Mouse (Mus musculus) myocyte (in vitro differentiated cells): ENCODE data around the gene Pdlim5. TPM values are rescaled to one million over a fixed set of nuclear protein-coding genes. Genes with fewer than 3 reads are reported as not detected.

Source experiments
- H3K27me3 ChIP-seq: one replicate; pipeline ENCODE4 v1.6.1; 2011; ENCODE audit not compliant: control insufficient read depth, insufficient read depth, insufficient read length
- H3K36me3 ChIP-seq: one replicate; pipeline ENCODE4 v1.6.1; 2011; ENCODE audit not compliant: control insufficient read depth, insufficient read depth
- H3K4me2 ChIP-seq: one replicate; pipeline ENCODE4 v1.6.1; 2011; ENCODE audit warnings: low read depth, control low read depth
- H3K4me3 ChIP-seq: one replicate; pipeline ENCODE4 v1.5.1; 2011; ENCODE audit warnings: mild to moderate bottlenecking, control low read depth, moderate library complexity
- H3K79me2 ChIP-seq: one replicate; pipeline ENCODE4 v1.6.1; 2011; ENCODE audit not compliant: control insufficient read depth, insufficient read depth
- H3ac ChIP-seq: one replicate; pipeline ENCODE4 v1.6.1; 2011; ENCODE audit not compliant: control insufficient read depth, insufficient read length
- CEBPB ChIP-seq: IDR thresholded peaks from 2 replicates; pipeline ENCODE4 v1.6.1; 2011; ENCODE audit warnings: mild to moderate bottlenecking, moderate library complexity; ENCODE audit not compliant: poor library complexity, insufficient read depth, severe bottlenecking
- E2F4 ChIP-seq: IDR thresholded peaks from one replicate; pipeline ENCODE4 v1.6.1; 2011; ENCODE audit warnings: mild to moderate bottlenecking, control low read depth, moderate library complexity; ENCODE audit not compliant: insufficient read depth
- MAX ChIP-seq: IDR thresholded peaks from one replicate; pipeline ENCODE4 v1.6.1; 2011; ENCODE audit warnings: low read depth, mild to moderate bottlenecking, control low read depth
- MYOD1 ChIP-seq, 3 experiments: IDR thresholded peaks; one replicate each; pipeline ENCODE4 v1.6.1; 2011; ENCODE audit warnings: control low read depth in 2 of 3, low read depth in 2 of 3, mild to moderate bottlenecking in 2 of 3, moderate library complexity in 1 of 3; ENCODE audit not compliant: insufficient read length in 2 of 3, control insufficient read depth in 1 of 3
- MYOG ChIP-seq, 3 experiments: IDR thresholded peaks; one replicate each; pipeline ENCODE4 v1.6.1; 2011; ENCODE audit warnings: control low read depth in 2 of 3, low read depth in 2 of 3, mild to moderate bottlenecking in 2 of 3; ENCODE audit not compliant: insufficient read length in 2 of 3, control insufficient read depth in 1 of 3, insufficient read depth in 1 of 3
- POLR2A ChIP-seq: IDR thresholded peaks from one replicate; pipeline ENCODE4 v1.6.1; 2011; ENCODE audit warnings: low read depth, mild to moderate bottlenecking, control low read depth, moderate library complexity; ENCODE audit not compliant: insufficient read length
- POLR2AphosphoS2 ChIP-seq: IDR thresholded peaks from one replicate; pipeline ENCODE4 v1.6.1; 2011; ENCODE audit warnings: low read depth, control low read depth; ENCODE audit not compliant: insufficient read length
- REST ChIP-seq: IDR thresholded peaks from one replicate; pipeline ENCODE4 v1.6.1; 2011; ENCODE audit warnings: mild to moderate bottlenecking, control low read depth, moderate library complexity; ENCODE audit not compliant: insufficient read depth, insufficient read length
- SRF ChIP-seq: IDR thresholded peaks from one replicate; pipeline ENCODE4 v1.6.1; 2011; ENCODE audit warnings: low read depth; ENCODE audit not compliant: control insufficient read depth, insufficient read length
- TCF12 ChIP-seq: IDR thresholded peaks from one replicate; pipeline ENCODE4 v1.6.1; 2011; ENCODE audit warnings: mild to moderate bottlenecking, control low read depth; ENCODE audit not compliant: poor library complexity, insufficient read depth, severe bottlenecking
- TCF3 ChIP-seq: IDR thresholded peaks from one replicate; pipeline ENCODE4 v1.6.1; 2011; ENCODE audit warnings: low read depth, control low read depth; ENCODE audit not compliant: insufficient read length
- USF1 ChIP-seq: IDR thresholded peaks from one replicate; pipeline ENCODE4 v1.6.1; 2011; ENCODE audit warnings: low read depth, mild to moderate bottlenecking, control low read depth, moderate library complexity
- polyA plus RNA-seq: library from polyadenylated mRNA; unstranded; fragments of >200 nt; fragmentation: generic; extraction: Trizol; gene quantifications from one replicate; pipeline ENCODE4 v1.2.1, GENCODE M21; 2012; ENCODE audit warnings: missing spikeins

The Pdlim5 gene
- polyA plus RNA-seq, 1 experiment = 63.4 TPM

- no peak overlapping the region for H3ac ChIP-seq
- no peak overlapping the region for H3K4me3 ChIP-seq
- peaks cover 65% of the 10 kb centered on the region for H3K79me2 ChIP-seq
- H3K4me2 ChIP-seq = peak overlapping the region; percentile 53
- peaks cover 4% of the 10 kb centered on the region for H3K36me3 ChIP-seq
- H3K27me3 ChIP-seq = no peaks in the 10 kb centered on the region
- TF ChIP-seq REST (no peak), E2F4 (no peak), MAX (no peak), USF1 (no peak), TCF3 (no peak), MYOD1 (IDR thresholded peaks at IDR 0.05; ENCODE audit: control insufficient read depth in 1 of 3, insufficient read length in 2 of 3, low read depth in 2 of 3) (no peak), CEBPB (no peak), SRF (no peak), TCF12 (no peak), POLR2A (no peak), POLR2AphosphoS2 (no peak), MYOG (IDR thresholded peaks at IDR 0.05; ENCODE audit: control insufficient read depth in 1 of 3, insufficient read depth in 1 of 3, insufficient read length in 2 of 3, low read depth in 2 of 3) (no peak)
Observed at GRCm38 (mm10) chr3:142331872-142332554, 63.5 kb downstream of the Pdlim5 start.

- H3ac ChIP-seq = no peak overlapping the region
- H3K27me3 ChIP-seq = no peaks in the 10 kb centered on the region
- peaks cover 65% of the 10 kb centered on the region for H3K79me2 ChIP-seq
- H3K4me3 ChIP-seq = no peak overlapping the region
- TF ChIP-seq POLR2A (no peak), CEBPB (0 out of 2 replicates have a peak, but pooled peaks have one; percentile 12), TCF3 (no peak)
- H3K4me2 ChIP-seq = peak overlapping the region; percentile 55
- H3K36me3 ChIP-seq = peaks cover 4% of the 10 kb centered on the region
Observed at GRCm38 (mm10) chr3:142330425-142330824, 65.1 kb downstream of the Pdlim5 start.

- Histone ChIP-seq H3K4me2 (no peak overlapping the region), H3ac (no peak overlapping the region), H3K36me3 (no peaks in the 10 kb centered on the region), H3K4me3 (no peak overlapping the region), H3K27me3 (no peaks in the 10 kb centered on the region), H3K79me2 (peaks cover 85% of the 10 kb centered on the region)
- no peak for TF ChIP-seq TCF3
Observed at GRCm38 (mm10) chr3:142323592-142323991, 71.9 kb downstream of the Pdlim5 start.

- no peak overlapping the region for H3K4me3 ChIP-seq
- peaks cover 80% of the 10 kb centered on the region for H3K79me2 ChIP-seq
- no peaks in the 10 kb centered on the region for H3K36me3 ChIP-seq
- no peak overlapping the region for H3ac ChIP-seq
- peak overlapping the region; percentile 29 for H3K4me2 ChIP-seq
- H3K27me3 ChIP-seq = no peaks in the 10 kb centered on the region
- no peak for TF ChIP-seq CEBPB
- TF ChIP-seq TCF3 = no peak
- no peak for TF ChIP-seq TCF12
- no peak for TF ChIP-seq MAX
- no peak for TF ChIP-seq POLR2A
- no peak for TF ChIP-seq MYOG (IDR thresholded peaks at IDR 0.05; ENCODE audit: control insufficient read depth in 1 of 3, insufficient read depth in 1 of 3, insufficient read length in 2 of 3, low read depth in 2 of 3)
- no peak for TF ChIP-seq SRF
- no peak for TF ChIP-seq E2F4
- TF ChIP-seq POLR2AphosphoS2 = no peak
- TF ChIP-seq REST = no peak
- TF ChIP-seq USF1 = no peak
- no peak for TF ChIP-seq MYOD1 (IDR thresholded peaks at IDR 0.05; ENCODE audit: control insufficient read depth in 1 of 3, insufficient read length in 2 of 3, low read depth in 2 of 3)
Observed at GRCm38 (mm10) chr3:142321930-142322329, 73.6 kb downstream of the Pdlim5 start.

- Histone ChIP-seq H3K4me2 (peak overlapping the region; percentile 8), H3K36me3 (no peaks in the 10 kb centered on the region), H3ac (no peak overlapping the region), H3K4me3 (no peak overlapping the region), H3K27me3 (no peaks in the 10 kb centered on the region), H3K79me2 (peaks cover 71% of the 10 kb centered on the region)
- TF ChIP-seq MYOG (IDR thresholded peaks at IDR 0.05; ENCODE audit: control insufficient read depth in 1 of 3, insufficient read depth in 1 of 3, insufficient read length in 2 of 3, low read depth in 2 of 3) (peak in 1 of 3 experiments; percentile 41), POLR2A (no peak), REST (no peak), TCF12 (no peak), CEBPB (no peak), USF1 (no peak), E2F4 (no peak), POLR2AphosphoS2 (no peak), TCF3 (no peak), SRF (no peak), MAX (no peak), MYOD1 (IDR thresholded peaks at IDR 0.05; ENCODE audit: control insufficient read depth in 1 of 3, insufficient read length in 2 of 3, low read depth in 2 of 3) (peak in 1 of 3 experiments; percentile 24)
Observed at GRCm38 (mm10) chr3:142318147-142318546, 77.3 kb downstream of the Pdlim5 start.
